Mouse (Mus musculus) megakaryocyte, embryonic 14.5 days (primary cell): Measurements from ENCODE around the gene Frzb. TPM values are rescaled to one million over a fixed set of nuclear protein-coding genes. Genes with fewer than 3 reads are reported as not detected.

Source experiments
- H3K27me3 ChIP-seq: replicated peaks from 2 replicates; pipeline ENCODE3; 2012; ENCODE audit warnings: inconsistent platforms
- H3K36me3 ChIP-seq: replicated peaks from 2 replicates; pipeline ENCODE3; 2012; ENCODE audit warnings: low read length, inconsistent platforms, mixed read lengths
- H3K4me1 ChIP-seq: 2 replicates; pipeline ENCODE4 v1.6.1; 2012; ENCODE audit warnings: inconsistent platforms
- H3K4me3 ChIP-seq: replicated peaks from 2 replicates; pipeline ENCODE3; 2012; ENCODE audit warnings: moderate library complexity, mild to moderate bottlenecking, inconsistent platforms
- H3K9me3 ChIP-seq: 2 replicates; pipeline ENCODE4 v1.6.1; 2012; ENCODE audit warnings: inconsistent platforms
- FLI1 ChIP-seq: IDR thresholded peaks from 2 replicates; pipeline ENCODE4 v1.6.1; 2012; ENCODE audit warnings: low read length, inconsistent platforms, mixed read lengths
- GATA1 ChIP-seq: IDR thresholded peaks from 3 replicates; pipeline ENCODE4 v1.6.1; 2012; ENCODE audit warnings: mixed read lengths, low read length, inconsistent platforms, borderline replicate concordance
- polyA plus RNA-seq: library from polyadenylated mRNA; stranded (reverse); fragments of >175 nt; gene quantifications from 2 replicates; pipeline ENCODE4 v1.2.3, GENCODE M21; 2012; ENCODE audit warnings: low replicate concordance; ENCODE audit not compliant: insufficient read depth

Frzb gene
- polyA plus RNA-seq, 1 experiment = not detected

DNA sequence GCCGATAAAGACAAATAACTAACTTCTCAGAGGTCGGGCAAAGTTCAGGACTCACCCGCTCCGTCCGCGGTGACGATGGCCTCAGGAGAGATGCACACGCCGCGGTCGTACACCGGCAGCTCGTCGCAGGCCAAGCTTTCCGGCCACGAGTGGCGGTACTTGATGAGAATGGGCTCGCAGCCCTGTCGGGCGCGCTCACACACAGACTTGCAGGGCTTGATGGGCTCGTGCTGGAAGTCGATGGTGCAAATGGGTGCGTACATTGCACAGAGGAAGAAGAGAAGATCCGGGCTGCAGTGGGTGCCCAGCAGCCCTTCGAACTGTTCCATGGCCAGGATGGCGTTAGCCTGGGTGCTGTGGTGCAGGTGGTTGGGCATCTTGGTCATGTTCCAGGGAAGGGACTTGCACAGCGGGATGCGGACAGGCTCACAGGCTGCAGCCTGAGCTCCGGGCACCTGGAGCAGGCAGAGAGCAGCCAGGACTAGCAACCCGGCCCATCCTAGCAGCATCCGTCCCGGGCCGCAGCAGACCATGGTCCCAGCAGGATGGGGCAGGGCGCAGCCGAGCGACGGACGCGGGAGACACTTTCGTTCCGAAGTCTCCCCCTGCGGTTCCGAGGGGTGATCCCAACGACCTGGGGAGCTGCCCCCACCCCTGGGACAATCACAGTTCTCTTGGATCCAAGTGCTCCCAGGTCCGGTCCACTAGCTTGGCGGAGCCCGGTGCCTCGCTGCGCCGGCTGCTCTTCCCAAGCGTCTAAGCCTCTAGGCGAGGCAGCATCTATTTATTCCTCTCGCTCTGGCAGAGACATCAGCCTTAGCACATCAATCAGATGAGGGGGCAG is 895 bp downstream of the Frzb start:
- TF ChIP-seq FLI1 (no peak), GATA1 (no peak)
- Histone ChIP-seq H3K27me3 (peaks cover 56% of the 10 kb centered on the region), H3K4me3 (peak overlapping the region; percentile 93)

DNA sequence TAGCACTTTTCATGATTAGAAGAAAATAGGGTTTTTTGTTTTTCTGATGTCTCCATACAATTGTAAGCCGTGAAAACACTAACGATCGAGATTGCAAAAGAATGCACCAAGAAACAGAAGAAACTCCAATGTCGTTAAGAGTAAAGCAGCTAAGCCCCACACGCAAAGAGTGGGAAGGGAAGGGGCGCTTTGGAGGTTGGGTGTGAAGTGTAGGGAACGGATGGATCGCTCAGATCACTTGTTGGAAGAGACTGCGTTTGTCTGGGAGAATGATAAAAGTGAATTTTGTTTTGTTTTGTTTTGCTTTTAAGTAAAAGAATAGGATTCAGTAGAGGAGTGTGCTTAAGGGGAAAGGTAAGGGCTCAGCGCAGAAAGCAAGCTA is 1.5 kb downstream of the Frzb start:
- H3K36me3 ChIP-seq = no peaks in the 10 kb centered on the region
- H3K4me3 ChIP-seq = peak overlapping the region; percentile 93
- H3K27me3 ChIP-seq = peaks cover 60% of the 10 kb centered on the region
- H3K4me1 ChIP-seq = peaks cover 27% of the 10 kb centered on the region
- H3K9me3 ChIP-seq = peaks cover 25% of the 10 kb centered on the region
- TF ChIP-seq FLI1 (no peak), GATA1 (no peak)

More for the DNA sequence above, 895 bp downstream of the Frzb start:
- H3K9me3 ChIP-seq = peaks cover 25% of the 10 kb centered on the region
- H3K36me3 ChIP-seq = no peaks in the 10 kb centered on the region
- H3K4me1 ChIP-seq = peaks cover 27% of the 10 kb centered on the region

DNA sequence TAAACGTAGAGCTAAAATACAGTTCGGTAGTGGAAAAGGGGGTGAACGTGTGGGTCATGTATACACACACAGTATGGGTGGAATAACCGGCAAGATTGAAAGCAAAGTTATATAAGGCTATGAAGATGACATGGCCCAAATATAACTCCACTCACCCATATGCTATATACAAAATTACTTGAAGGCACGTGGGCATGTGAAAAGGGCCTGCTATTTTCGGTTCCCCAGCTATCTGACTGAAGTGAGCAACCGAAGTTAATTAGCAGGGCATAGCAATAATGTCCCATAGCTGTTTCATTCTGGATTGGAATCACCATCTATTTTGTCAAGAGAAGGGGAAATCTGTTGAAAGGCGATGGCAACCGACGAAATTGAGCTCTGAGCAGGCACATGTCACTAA is 1.9 kb downstream of the Frzb start:
- Histone ChIP-seq H3K36me3 (no peaks in the 10 kb centered on the region), H3K27me3 (peaks cover 60% of the 10 kb centered on the region), H3K4me3 (no peak overlapping the region), H3K9me3 (peaks cover 25% of the 10 kb centered on the region), H3K4me1 (peaks cover 27% of the 10 kb centered on the region)
- TF ChIP-seq FLI1 (no peak), GATA1 (no peak)

DNA sequence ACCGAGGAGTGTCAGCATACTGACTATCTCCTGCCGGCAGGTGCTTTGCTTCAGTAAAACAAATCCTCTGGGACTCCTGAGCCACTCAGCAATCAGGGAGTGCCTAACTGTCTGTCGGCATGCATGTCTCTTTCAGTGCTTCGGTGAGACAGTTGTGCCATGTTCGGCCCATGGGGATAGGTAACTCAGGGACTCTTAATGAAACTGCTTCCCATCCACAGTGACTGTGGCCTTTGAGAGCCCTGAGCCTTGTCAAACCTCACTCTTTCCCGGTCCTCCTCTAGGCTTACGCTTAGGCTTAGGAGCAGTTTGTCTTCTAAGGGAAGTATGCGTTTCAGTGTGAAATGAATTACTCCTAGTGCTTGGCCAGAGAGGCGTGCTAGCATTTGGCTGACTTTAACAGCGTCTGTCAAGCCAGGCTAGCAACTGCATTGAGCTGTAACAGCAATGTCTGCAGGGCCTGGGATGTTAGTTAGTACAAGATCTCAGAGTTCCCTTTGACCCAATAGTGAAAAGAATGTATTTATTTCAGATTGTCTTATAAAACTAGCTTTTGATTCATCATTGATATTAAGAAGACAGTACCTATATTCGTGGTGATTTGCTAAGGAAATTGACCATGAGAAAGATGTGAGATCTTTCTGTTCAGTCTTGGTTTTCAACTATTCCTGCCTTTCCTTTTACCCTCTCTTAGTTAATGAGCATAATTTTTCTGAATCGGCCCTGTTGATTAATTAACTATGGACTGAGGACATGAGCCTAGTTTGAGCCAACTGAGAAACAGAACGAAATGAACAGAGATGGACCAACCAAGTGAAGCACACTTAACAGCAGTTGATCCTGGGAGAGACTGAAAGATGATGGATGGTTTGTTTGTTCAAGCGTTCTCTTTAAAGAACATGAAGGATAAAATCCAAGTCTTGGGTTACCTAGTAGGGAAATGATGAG is 2.7 kb downstream of the Frzb start:
- Histone ChIP-seq H3K36me3 (no peaks in the 10 kb centered on the region), H3K4me3 (no peak overlapping the region), H3K9me3 (peaks cover 25% of the 10 kb centered on the region), H3K4me1 (peaks cover 27% of the 10 kb centered on the region), H3K27me3 (peaks cover 60% of the 10 kb centered on the region)
- no peak for TF ChIP-seq FLI1
- TF ChIP-seq GATA1 = no peak

DNA sequence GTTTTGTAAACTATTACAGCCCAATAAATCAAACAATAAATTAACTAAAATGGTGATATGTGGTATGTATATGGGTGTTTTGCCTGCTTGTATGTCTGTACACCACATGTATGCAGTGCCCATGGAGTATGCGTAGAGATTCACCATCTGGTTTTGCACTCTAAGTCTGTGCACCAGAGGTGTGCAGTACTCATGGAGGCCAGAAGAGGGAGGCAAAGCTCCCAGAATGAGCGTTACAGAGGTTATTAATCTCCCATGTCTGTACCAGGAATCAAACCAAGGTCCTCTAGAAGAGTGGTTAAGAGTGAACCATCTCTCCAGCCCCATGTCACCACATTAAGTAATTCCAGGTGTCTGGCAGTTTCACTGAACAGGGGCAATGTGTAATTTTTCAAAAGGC is 3.5 kb downstream of the Frzb start:
- peaks cover 27% of the 10 kb centered on the region for H3K4me1 ChIP-seq
- peaks cover 56% of the 10 kb centered on the region for H3K27me3 ChIP-seq
- no peak overlapping the region for H3K4me3 ChIP-seq
- no peak for TF ChIP-seq GATA1
- no peak for TF ChIP-seq FLI1
- no peaks in the 10 kb centered on the region for H3K36me3 ChIP-seq
- peaks cover 25% of the 10 kb centered on the region for H3K9me3 ChIP-seq

DNA sequence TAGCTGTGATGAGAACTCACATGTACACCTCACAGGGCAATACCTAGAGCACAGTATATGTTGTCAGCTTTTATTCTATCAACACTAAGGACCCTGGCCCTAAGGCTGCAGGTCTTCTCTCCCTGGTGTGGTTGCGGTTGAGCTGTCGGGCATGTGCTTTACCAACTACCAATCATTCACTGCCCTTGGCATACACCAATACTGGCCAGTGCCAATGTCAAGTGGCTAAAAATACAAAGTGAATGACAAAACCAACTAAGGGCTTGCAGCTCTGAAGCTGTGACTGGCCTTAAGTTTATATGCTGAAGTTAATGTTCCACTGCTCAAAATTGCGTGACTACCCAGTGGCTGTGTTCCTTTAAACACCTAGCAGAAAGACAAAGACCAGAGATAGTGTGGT is 6.0 kb downstream of the Frzb start:
- Histone ChIP-seq H3K27me3 (peaks cover 33% of the 10 kb centered on the region), H3K4me1 (peaks cover 6% of the 10 kb centered on the region), H3K9me3 (peaks cover 21% of the 10 kb centered on the region), H3K4me3 (no peak overlapping the region), H3K36me3 (no peaks in the 10 kb centered on the region)
- TF ChIP-seq FLI1 = no peak
- TF ChIP-seq GATA1 = no peak

DNA sequence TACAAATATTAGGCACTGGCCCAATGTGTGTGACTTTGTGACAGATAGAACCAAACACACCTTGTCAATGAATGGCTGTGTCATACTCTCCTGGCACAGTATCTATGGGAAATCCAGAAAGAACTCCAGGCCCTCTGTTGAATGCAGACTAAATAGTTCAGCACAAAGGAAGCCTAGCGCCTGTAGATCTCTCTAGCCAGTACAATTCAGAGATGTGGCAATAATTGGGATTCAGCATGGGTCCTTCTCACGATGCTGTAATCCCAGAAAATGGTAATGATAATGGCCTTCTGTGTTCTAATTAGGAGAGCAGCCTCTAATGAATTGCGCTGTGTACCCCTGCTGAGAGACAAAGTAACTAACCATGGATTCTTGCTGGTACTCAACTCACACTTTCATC is 8.6 kb downstream of the Frzb start:
- no peak for TF ChIP-seq FLI1
- TF ChIP-seq GATA1 = no peak
- Histone ChIP-seq H3K9me3 (peaks cover 5% of the 10 kb centered on the region), H3K27me3 (peaks cover 7% of the 10 kb centered on the region), H3K4me1 (no peaks in the 10 kb centered on the region; the same call in 1 of the 2 replicates), H3K4me3 (no peak overlapping the region), H3K36me3 (no peaks in the 10 kb centered on the region)

DNA sequence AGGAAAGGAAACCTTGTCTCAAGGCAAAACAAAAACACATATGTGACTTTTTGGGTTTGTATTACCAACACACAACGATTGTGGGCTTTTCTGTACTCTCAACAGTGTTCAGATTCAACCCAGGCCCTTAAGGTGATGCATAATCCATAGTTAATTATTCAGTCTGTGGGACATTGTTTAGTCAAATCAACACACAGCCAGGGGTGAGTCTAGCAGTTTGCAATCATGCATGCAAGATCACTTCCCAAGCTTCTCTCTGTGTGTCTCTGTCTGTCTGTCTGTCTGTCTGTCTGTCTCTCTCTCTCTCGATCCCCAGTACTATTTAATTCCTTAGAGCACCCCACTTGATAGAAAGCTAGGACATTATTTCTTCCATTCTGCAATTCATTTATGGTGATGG is 10.0 kb downstream of the Frzb start:
- H3K4me3 ChIP-seq = no peak overlapping the region
- H3K9me3 ChIP-seq = no peaks in the 10 kb centered on the region
- no peaks in the 10 kb centered on the region for H3K36me3 ChIP-seq
- H3K4me1 ChIP-seq = no peaks in the 10 kb centered on the region; the same call in 1 of the 2 replicates
- H3K27me3 ChIP-seq = peaks cover 6% of the 10 kb centered on the region
- TF ChIP-seq FLI1 = no peak
- TF ChIP-seq GATA1 = no peak

DNA sequence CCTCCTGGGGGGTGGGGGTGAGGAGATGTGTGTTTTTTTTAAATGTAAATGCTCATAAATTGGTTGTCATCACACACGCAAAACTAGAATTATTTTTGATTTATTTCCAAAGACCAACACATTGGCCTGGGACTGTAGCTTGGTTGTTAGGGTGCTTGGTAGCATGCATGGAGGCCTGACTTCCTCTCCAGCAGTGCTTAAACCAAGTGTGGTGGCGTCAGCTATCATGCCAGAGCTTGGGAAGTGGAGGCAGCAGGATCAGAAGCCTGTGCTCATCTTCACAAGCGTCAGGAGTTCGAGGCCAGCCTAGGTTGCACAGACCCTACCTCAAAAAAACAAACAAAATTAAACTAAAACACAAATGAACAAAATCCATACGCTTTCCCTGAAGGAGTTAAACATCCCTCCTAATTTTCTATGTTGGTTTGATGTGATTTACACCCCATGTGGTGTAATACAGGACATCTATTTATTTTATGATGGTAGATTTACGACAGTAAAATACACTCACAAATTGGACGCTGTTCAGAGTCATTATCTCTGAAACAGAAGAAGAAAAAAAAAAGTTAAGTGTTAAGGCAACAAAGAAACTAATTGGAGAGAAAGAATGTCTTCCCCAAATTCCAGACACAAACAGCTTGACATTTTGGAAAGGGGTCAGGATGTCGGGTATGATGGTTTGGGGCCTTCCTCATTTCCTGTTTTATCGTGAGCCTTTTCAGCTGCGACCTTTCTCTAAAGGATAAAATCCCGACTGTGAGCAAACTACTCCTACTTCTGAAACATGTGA is 12.4 kb downstream of the Frzb start:
- TF ChIP-seq GATA1 (no peak), FLI1 (no peak)
- Histone ChIP-seq H3K36me3 (no peaks in the 10 kb centered on the region), H3K4me1 (peaks cover 17% of the 10 kb centered on the region), H3K9me3 (no peaks in the 10 kb centered on the region), H3K4me3 (no peak overlapping the region), H3K27me3 (peaks cover under 1% of the 10 kb centered on the region)

DNA sequence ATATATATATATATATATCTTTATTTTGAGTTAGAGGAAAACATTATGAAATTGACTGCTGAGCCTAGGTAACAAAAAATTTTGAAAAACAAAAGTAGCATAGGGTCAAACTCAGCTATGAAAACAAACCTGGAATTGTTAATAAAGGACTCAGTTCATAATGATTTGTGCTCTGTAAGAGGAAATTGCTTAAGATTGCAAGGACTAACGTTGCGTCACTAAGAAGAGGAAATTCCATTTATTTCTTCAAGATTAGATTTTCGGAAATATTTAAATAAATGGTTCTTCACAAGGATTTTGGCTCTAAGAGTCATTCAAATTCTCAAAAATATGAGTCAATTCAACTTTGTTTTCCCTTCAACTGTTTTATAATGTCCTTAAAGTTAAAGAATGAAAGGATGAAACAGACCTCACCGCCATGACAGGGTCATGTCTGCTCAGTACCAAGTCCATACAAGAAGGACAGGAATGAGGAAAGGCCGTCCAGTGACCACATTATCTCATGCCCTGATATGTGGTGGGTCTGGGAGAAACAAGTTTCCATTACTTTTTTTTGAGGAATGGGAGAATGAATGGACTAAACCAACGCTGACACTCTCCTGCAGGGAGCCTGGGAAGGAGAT is 14.1 kb downstream of the Frzb start:
- Histone ChIP-seq H3K4me1 (peaks cover 24% of the 10 kb centered on the region), H3K4me3 (no peak overlapping the region), H3K27me3 (no peaks in the 10 kb centered on the region), H3K9me3 (no peaks in the 10 kb centered on the region), H3K36me3 (no peaks in the 10 kb centered on the region)
- no peak for TF ChIP-seq FLI1
- TF ChIP-seq GATA1 = no peak
